Mouse (Mus musculus): ENCODE measurements at regions not wholly inside any gene's neighbourhood (a gene's known extent, or its start where the extent isn't known, plus 50 kb on each side); places are given as distances from the start of the nearest gene placed in this dataset.

- no peak for DNase-seq (ENCODE audit: low read depth, low spot score)
- no peaks in the 10 kb centered on the region for H3K36me3 ChIP-seq (ENCODE audit: control insufficient read depth, insufficient read depth, low read length, poor library complexity, severe bottlenecking)
Observed at GRCm38 (mm10) chr9:61520136-61520535, 148.0 kb downstream of the Tle3 start.

GRCm38 (mm10) chr9:61517906-61518305 lies 145.7 kb downstream of the Tle3 start:
- Histone ChIP-seq H3K36me3 (ENCODE audit: control insufficient read depth, insufficient read depth, low read length, poor library complexity, severe bottlenecking) (no peaks in the 10 kb centered on the region), H3K27me3 (ENCODE audit: control insufficient read depth, insufficient read depth, low read length, poor library complexity, severe bottlenecking) (no peaks in the 10 kb centered on the region)
- DNase-seq (ENCODE audit: low read depth, low spot score), result no peak

More at GRCm38 (mm10) chr9:61520136-61520535, 148.0 kb downstream of the Tle3 start:
- H3K27me3 ChIP-seq (ENCODE audit: control insufficient read depth, insufficient read depth, low read length, poor library complexity, severe bottlenecking), result no peaks in the 10 kb centered on the region

GRCm38 (mm10) chr9:61511436-61511835 lies 139.3 kb downstream of the Tle3 start:
- H3K27me3 ChIP-seq (ENCODE audit: control insufficient read depth, insufficient read depth, low read length, poor library complexity, severe bottlenecking), result no peaks in the 10 kb centered on the region
- no peak for DNase-seq (ENCODE audit: low read depth, low spot score)

GRCm38 (mm10) chr9:61510217-61510893 lies 138.2 kb downstream of the Tle3 start:
- DNase-seq (ENCODE audit: low read depth, low spot score), result no peak

More at GRCm38 (mm10) chr9:61511436-61511835, 139.3 kb downstream of the Tle3 start:
- H3K36me3 ChIP-seq (ENCODE audit: control insufficient read depth, insufficient read depth, low read length, poor library complexity, severe bottlenecking), result no peaks in the 10 kb centered on the region

GRCm38 (mm10) chr9:61509591-61510191 lies 137.5 kb downstream of the Tle3 start:
- no peaks in the 10 kb centered on the region for H3K27me3 ChIP-seq (ENCODE audit: control insufficient read depth, insufficient read depth, low read length, poor library complexity, severe bottlenecking)
- no peak for DNase-seq (ENCODE audit: low read depth, low spot score)
- H3K36me3 ChIP-seq (ENCODE audit: control insufficient read depth, insufficient read depth, low read length, poor library complexity, severe bottlenecking), result no peaks in the 10 kb centered on the region

More at GRCm38 (mm10) chr9:61510217-61510893, 138.2 kb downstream of the Tle3 start:
- Histone ChIP-seq H3K36me3 (ENCODE audit: control insufficient read depth, insufficient read depth, low read length, poor library complexity, severe bottlenecking) (no peaks in the 10 kb centered on the region), H3K27me3 (ENCODE audit: control insufficient read depth, insufficient read depth, low read length, poor library complexity, severe bottlenecking) (no peaks in the 10 kb centered on the region)

GRCm38 (mm10) chr9:61509091-61509490 lies 136.9 kb downstream of the Tle3 start:
- no peaks in the 10 kb centered on the region for H3K27me3 ChIP-seq (ENCODE audit: control insufficient read depth, insufficient read depth, low read length, poor library complexity, severe bottlenecking)
- DNase-seq (ENCODE audit: low read depth, low spot score), result no peak
- H3K36me3 ChIP-seq (ENCODE audit: control insufficient read depth, insufficient read depth, low read length, poor library complexity, severe bottlenecking), result no peaks in the 10 kb centered on the region

- Histone ChIP-seq H3K36me3 (ENCODE audit: control insufficient read depth, insufficient read depth, low read length, poor library complexity, severe bottlenecking) (no peaks in the 10 kb centered on the region), H3K27me3 (ENCODE audit: control insufficient read depth, insufficient read depth, low read length, poor library complexity, severe bottlenecking) (no peaks in the 10 kb centered on the region)
Observed at GRCm38 (mm10) chr9:61500851-61501250, 128.7 kb downstream of the Tle3 start.

GRCm38 (mm10) chr9:61492896-61493295 lies 120.7 kb downstream of the Tle3 start:
- Histone ChIP-seq H3K27me3 (ENCODE audit: control insufficient read depth, insufficient read depth, low read length, poor library complexity, severe bottlenecking) (no peaks in the 10 kb centered on the region), H3K36me3 (ENCODE audit: control insufficient read depth, insufficient read depth, low read length, poor library complexity, severe bottlenecking) (no peaks in the 10 kb centered on the region)
- DNase-seq (ENCODE audit: low read depth, low spot score), result no peak

More at GRCm38 (mm10) chr9:61500851-61501250, 128.7 kb downstream of the Tle3 start:
- no peak for DNase-seq (ENCODE audit: low read depth, low spot score)

GRCm38 (mm10) chr9:61491131-61491712 lies 119.1 kb downstream of the Tle3 start:
- Histone ChIP-seq H3K36me3 (ENCODE audit: control insufficient read depth, insufficient read depth, low read length, poor library complexity, severe bottlenecking) (no peaks in the 10 kb centered on the region), H3K27me3 (ENCODE audit: control insufficient read depth, insufficient read depth, low read length, poor library complexity, severe bottlenecking) (no peaks in the 10 kb centered on the region)
- no peak for DNase-seq (ENCODE audit: low read depth, low spot score)

GRCm38 (mm10) chr9:61489983-61490382 lies 117.8 kb downstream of the Tle3 start:
- H3K27me3 ChIP-seq (ENCODE audit: control insufficient read depth, insufficient read depth, low read length, poor library complexity, severe bottlenecking), result no peaks in the 10 kb centered on the region
- H3K36me3 ChIP-seq (ENCODE audit: control insufficient read depth, insufficient read depth, low read length, poor library complexity, severe bottlenecking), result no peaks in the 10 kb centered on the region
- no peak for DNase-seq (ENCODE audit: low read depth, low spot score)

GRCm38 (mm10) chr9:61489147-61489546 lies 117.0 kb downstream of the Tle3 start:
- Histone ChIP-seq H3K27me3 (ENCODE audit: control insufficient read depth, insufficient read depth, low read length, poor library complexity, severe bottlenecking) (no peaks in the 10 kb centered on the region), H3K36me3 (ENCODE audit: control insufficient read depth, insufficient read depth, low read length, poor library complexity, severe bottlenecking) (no peaks in the 10 kb centered on the region)
- DNase-seq (ENCODE audit: low read depth, low spot score), result no peak

GRCm38 (mm10) chr9:61487824-61488223 lies 115.7 kb downstream of the Tle3 start:
- DNase-seq (ENCODE audit: low read depth, low spot score), result no peak
- Histone ChIP-seq H3K36me3 (ENCODE audit: control insufficient read depth, insufficient read depth, low read length, poor library complexity, severe bottlenecking) (no peaks in the 10 kb centered on the region), H3K27me3 (ENCODE audit: control insufficient read depth, insufficient read depth, low read length, poor library complexity, severe bottlenecking) (no peaks in the 10 kb centered on the region)

- H3K27me3 ChIP-seq (ENCODE audit: control insufficient read depth, insufficient read depth, low read length, poor library complexity, severe bottlenecking), result no peaks in the 10 kb centered on the region
- no peaks in the 10 kb centered on the region for H3K36me3 ChIP-seq (ENCODE audit: control insufficient read depth, insufficient read depth, low read length, poor library complexity, severe bottlenecking)
- DNase-seq (ENCODE audit: low read depth, low spot score), result no peak
Observed at GRCm38 (mm10) chr9:61487146-61487545, 115.0 kb downstream of the Tle3 start.

- Histone ChIP-seq H3K36me3 (ENCODE audit: control insufficient read depth, insufficient read depth, low read length, poor library complexity, severe bottlenecking) (no peaks in the 10 kb centered on the region), H3K27me3 (ENCODE audit: control insufficient read depth, insufficient read depth, low read length, poor library complexity, severe bottlenecking) (no peaks in the 10 kb centered on the region)
- peak; percentile 74 for DNase-seq (ENCODE audit: low read depth, low spot score)
Observed at GRCm38 (mm10) chr9:61484391-61484790, 112.2 kb downstream of the Tle3 start.

GRCm38 (mm10) chr9:61479626-61480025 lies 107.5 kb downstream of the Tle3 start:
- no peaks in the 10 kb centered on the region for H3K36me3 ChIP-seq (ENCODE audit: control insufficient read depth, insufficient read depth, low read length, poor library complexity, severe bottlenecking)
- peak; percentile 13 for DNase-seq (ENCODE audit: low read depth, low spot score)
- no peaks in the 10 kb centered on the region for H3K27me3 ChIP-seq (ENCODE audit: control insufficient read depth, insufficient read depth, low read length, poor library complexity, severe bottlenecking)
